Mouse (Mus musculus): Measurements from ENCODE around the gene Hoxb1. TPM values are rescaled to one million over a fixed set of nuclear protein-coding genes. Genes with fewer than 3 reads are reported as not detected.

Gene Hoxb1
- total and polyA plus RNA-seq, 2 experiments from 2014 or later: not detected

GRCm38 (mm10) chr11:96340698-96341365 is 24.7 kb upstream of the Hoxb1 start:
- no peak for TF ChIP-seq CTCF (IDR thresholded peaks at IDR 0.05; ENCODE audit: low read depth)
- H3K4me2 ChIP-seq (ENCODE audit: low read depth): no peak overlapping the region
- 3% methylated on average over 30 of the region's 36 CpGs for WGBS
- H3K4me3 ChIP-seq (ENCODE audit: low read depth, low read length): no peak overlapping the region
- DNase-seq: no peak
- H3K9me3 ChIP-seq (ENCODE audit: low read length): no peaks in the 10 kb centered on the region
- peaks cover 94% of the 10 kb centered on the region for H3K27me3 ChIP-seq (ENCODE audit: insufficient read depth, low read length)
- no peaks in the 10 kb centered on the region for H3K4me1 ChIP-seq (ENCODE audit: insufficient read depth)
- no peak overlapping the region for H3K9ac ChIP-seq
- no peaks in the 10 kb centered on the region for H3K36me3 ChIP-seq (ENCODE audit: insufficient read depth)
- no peak overlapping the region for H3K27ac ChIP-seq (ENCODE audit: low read depth, low read length)
- ATAC-seq: no peak

- peaks cover 94% of the 10 kb centered on the region for H3K27me3 ChIP-seq (ENCODE audit: insufficient read depth, low read length)
- TF ChIP-seq CTCF (IDR thresholded peaks at IDR 0.05; ENCODE audit: low read depth): no peak
- no peak overlapping the region for H3K27ac ChIP-seq (ENCODE audit: low read depth, low read length)
- DNase-seq (peak; percentile 50), ATAC-seq (no peak)
- no peak overlapping the region for H3K4me3 ChIP-seq (ENCODE audit: low read depth, low read length)
- no peaks in the 10 kb centered on the region for H3K9me3 ChIP-seq (ENCODE audit: low read length)
- no peak overlapping the region for H3K9ac ChIP-seq
- H3K4me1 ChIP-seq (ENCODE audit: insufficient read depth): no peaks in the 10 kb centered on the region
- no peaks in the 10 kb centered on the region for H3K36me3 ChIP-seq (ENCODE audit: insufficient read depth)
- under 1% methylated on average over 40 of the region's 40 CpGs for WGBS
- no peak overlapping the region for H3K4me2 ChIP-seq (ENCODE audit: low read depth)
Measured at GRCm38 (mm10) chr11:96341701-96342575, 23.6 kb upstream of the Hoxb1 start.

- WGBS: 0% methylated on average over 4 of the region's 4 CpGs
Measured at GRCm38 (mm10) chr11:96342576-96342930, 23.0 kb upstream of the Hoxb1 start.

GRCm38 (mm10) chr11:96343206-96343745 is 22.3 kb upstream of the Hoxb1 start:
- Histone ChIP-seq H3K4me1 (ENCODE audit: insufficient read depth) (no peaks in the 10 kb centered on the region), H3K27ac (ENCODE audit: low read depth, low read length) (no peak overlapping the region), H3K4me2 (ENCODE audit: low read depth) (no peak overlapping the region), H3K9ac (no peak overlapping the region), H3K27me3 (ENCODE audit: insufficient read depth, low read length) (peaks cover 91% of the 10 kb centered on the region), H3K36me3 (ENCODE audit: insufficient read depth) (no peaks in the 10 kb centered on the region), H3K4me3 (ENCODE audit: low read depth, low read length) (no peak overlapping the region), H3K9me3 (ENCODE audit: low read length) (no peaks in the 10 kb centered on the region)
- TF ChIP-seq CTCF (IDR thresholded peaks at IDR 0.05; ENCODE audit: low read depth): no peak
- no peak for DNase-seq
- no peak for ATAC-seq
- WGBS: 10% methylated on average over 2 of the region's 2 CpGs

More at GRCm38 (mm10) chr11:96342576-96342930, 23.0 kb upstream of the Hoxb1 start:
- Histone ChIP-seq H3K9ac (no peak overlapping the region), H3K4me3 (ENCODE audit: low read depth, low read length) (no peak overlapping the region), H3K27ac (ENCODE audit: low read depth, low read length) (no peak overlapping the region), H3K9me3 (ENCODE audit: low read length) (no peaks in the 10 kb centered on the region), H3K4me1 (ENCODE audit: insufficient read depth) (no peaks in the 10 kb centered on the region), H3K36me3 (ENCODE audit: insufficient read depth) (no peaks in the 10 kb centered on the region), H3K27me3 (ENCODE audit: insufficient read depth, low read length) (peaks cover 91% of the 10 kb centered on the region), H3K4me2 (ENCODE audit: low read depth) (no peak overlapping the region)
- no peak for TF ChIP-seq CTCF (IDR thresholded peaks at IDR 0.05; ENCODE audit: low read depth)
- ATAC-seq: no peak
- no peak for DNase-seq

GRCm38 (mm10) chr11:96344061-96344877 is 21.3 kb upstream of the Hoxb1 start:
- Histone ChIP-seq H3K36me3 (ENCODE audit: insufficient read depth) (no peaks in the 10 kb centered on the region), H3K27ac (ENCODE audit: low read depth, low read length) (no peak overlapping the region), H3K9ac (no peak overlapping the region), H3K27me3 (ENCODE audit: insufficient read depth, low read length) (peaks cover 91% of the 10 kb centered on the region), H3K4me3 (ENCODE audit: low read depth, low read length) (no peak overlapping the region), H3K4me2 (ENCODE audit: low read depth) (no peak overlapping the region), H3K4me1 (ENCODE audit: insufficient read depth) (no peaks in the 10 kb centered on the region), H3K9me3 (ENCODE audit: low read length) (no peaks in the 10 kb centered on the region)
- WGBS: 3% methylated on average over 40 of the region's 40 CpGs
- no peak for ATAC-seq
- no peak for DNase-seq
- no peak for TF ChIP-seq CTCF (IDR thresholded peaks at IDR 0.05; ENCODE audit: low read depth)

GRCm38 (mm10) chr11:96344878-96345159 is 20.7 kb upstream of the Hoxb1 start:
- 2% methylated on average over 6 of the region's 6 CpGs for WGBS
- Histone ChIP-seq H3K4me2 (ENCODE audit: low read depth) (no peak overlapping the region), H3K27me3 (ENCODE audit: insufficient read depth, low read length) (peaks cover 91% of the 10 kb centered on the region), H3K27ac (ENCODE audit: low read depth, low read length) (no peak overlapping the region), H3K9me3 (ENCODE audit: low read length) (no peaks in the 10 kb centered on the region), H3K36me3 (ENCODE audit: insufficient read depth) (no peaks in the 10 kb centered on the region), H3K9ac (no peak overlapping the region), H3K4me1 (ENCODE audit: insufficient read depth) (no peaks in the 10 kb centered on the region), H3K4me3 (ENCODE audit: low read depth, low read length) (no peak overlapping the region)
- TF ChIP-seq CTCF (IDR thresholded peaks at IDR 0.05; ENCODE audit: low read depth): no peak
- no peak for DNase-seq
- no peak for ATAC-seq
